Mouse (Mus musculus): Measurements from ENCODE around the gene Pam.

Pam gene

DNA sequence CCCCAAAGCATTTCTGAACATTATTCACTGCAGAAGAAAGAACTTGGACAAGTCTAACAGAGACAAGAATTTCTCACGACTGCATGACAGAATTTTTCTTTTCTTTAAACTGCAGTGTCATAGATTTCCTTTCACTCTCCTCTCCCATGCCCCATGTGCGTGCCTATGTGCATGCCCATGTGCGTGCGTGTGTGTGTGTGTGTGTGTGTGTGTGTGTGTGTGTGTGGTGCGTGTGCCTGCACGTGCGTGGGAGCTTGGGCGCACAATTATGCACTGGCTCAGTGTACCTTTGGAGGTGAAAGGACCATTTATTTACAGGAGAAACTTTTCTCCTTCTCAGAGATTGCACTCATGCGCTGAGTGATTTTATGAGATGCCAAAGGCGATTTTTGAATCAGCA is 179.7 kb downstream of the Pam start:
- no peak for DNase-seq (ENCODE audit: low read depth, low spot score)

DNA sequence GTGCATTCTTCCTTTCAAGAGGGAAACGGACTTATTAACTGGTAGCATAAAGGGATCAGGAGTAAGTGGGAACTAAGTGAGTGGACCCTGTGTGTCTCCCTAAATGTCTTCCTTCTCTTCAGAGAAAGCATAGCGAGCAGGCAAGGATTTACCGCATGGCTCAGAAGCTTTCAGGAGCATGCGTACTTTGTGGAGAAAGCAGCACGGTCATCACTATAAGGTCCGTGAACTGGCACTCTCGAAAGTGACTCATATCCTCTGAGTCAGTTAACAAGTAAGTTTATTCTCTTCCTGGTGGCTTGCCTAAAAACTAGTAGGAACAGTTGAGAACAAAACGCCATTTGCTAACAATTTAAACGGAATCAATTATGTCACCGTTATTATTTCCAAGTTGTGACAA is 184.6 kb downstream of the Pam start:
- no peak for DNase-seq (ENCODE audit: low read depth, low spot score)

DNA sequence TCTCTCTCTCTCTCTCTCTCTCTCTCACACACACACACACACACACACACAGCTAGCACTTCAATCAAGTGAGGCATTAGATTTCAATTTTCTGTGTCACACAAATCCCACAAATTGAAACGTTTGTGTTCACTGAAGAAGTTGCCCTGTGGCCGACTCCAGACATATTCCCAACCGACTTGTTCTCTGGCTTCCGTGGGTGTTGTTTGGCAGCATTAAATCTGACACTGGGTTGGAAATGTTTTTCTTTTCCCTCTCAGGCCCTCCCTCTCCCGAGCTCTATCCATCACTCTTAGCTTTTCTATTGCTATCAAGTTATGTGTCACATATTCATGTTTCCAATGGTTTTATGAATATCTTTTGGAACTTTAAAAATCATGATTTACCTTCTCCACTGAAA is 185.9 kb downstream of the Pam start:
- no peak for DNase-seq (ENCODE audit: low read depth, low spot score)

DNA sequence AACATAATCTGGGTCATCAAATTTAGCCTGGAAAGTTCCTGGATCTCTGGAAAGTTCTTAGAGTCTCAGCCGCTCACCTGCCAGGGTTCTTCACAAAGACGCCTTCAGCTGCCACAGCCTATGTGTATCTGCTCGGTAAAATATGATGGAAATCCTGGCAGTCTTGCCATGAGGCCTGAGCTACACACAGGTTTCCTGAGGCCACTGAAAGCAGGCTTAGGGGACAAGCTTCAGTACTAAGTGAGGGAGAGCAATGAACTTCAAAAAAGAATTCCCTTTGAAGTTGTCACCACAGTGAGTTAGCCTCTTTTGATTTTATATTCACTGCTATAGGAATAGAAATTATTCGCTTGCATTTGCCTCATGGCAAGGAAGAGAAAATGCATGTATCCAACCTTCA is 186.7 kb downstream of the Pam start:
- DNase-seq (ENCODE audit: low read depth, low spot score), result no peak

DNA sequence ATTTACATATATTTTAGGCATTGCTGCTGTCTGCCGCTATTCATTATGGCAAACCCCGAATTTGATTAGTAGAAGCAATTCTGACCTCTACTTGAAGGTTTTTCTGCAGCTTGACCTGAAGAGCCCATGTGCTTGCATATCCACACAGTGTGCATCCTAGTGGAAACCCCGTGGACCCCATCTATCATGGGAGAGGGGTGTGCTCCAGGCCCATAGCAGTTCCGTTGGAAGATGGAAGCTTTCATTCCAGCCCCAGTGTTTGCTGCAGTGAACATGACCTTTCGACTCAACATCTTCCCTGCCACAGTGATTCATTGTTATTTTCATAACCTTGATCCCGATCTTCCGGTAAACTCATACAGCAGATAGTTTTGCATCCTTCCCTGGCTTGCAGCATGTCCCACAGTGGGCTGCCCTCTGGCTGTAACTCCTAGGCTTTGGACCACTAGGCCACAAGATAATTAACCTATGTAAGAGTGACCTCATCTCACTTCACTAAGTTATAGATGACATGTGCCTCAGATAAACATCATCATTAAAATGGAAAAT is 191.5 kb downstream of the Pam start:
- DNase-seq (ENCODE audit: low read depth, low spot score), result no peak

DNA sequence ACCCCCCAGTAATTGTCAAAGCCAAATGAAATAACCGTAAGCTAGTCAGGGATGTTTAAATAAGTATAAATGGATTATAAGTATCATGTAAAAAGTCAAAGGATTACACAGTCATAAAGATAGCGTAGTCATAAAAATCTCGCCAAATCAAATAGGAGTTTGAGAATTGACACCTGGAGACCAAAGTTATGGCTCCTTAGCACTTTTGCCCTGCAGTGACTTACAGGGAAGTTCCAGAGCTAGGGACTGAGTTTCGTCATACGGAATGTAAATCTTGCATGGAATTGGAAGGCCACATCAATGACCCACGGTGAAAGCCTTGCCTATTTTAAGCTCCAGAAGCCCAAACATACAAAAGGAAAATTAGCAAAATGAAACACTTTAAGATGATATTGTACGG is 192.6 kb downstream of the Pam start:
- no peak for DNase-seq (ENCODE audit: low read depth, low spot score)

DNA sequence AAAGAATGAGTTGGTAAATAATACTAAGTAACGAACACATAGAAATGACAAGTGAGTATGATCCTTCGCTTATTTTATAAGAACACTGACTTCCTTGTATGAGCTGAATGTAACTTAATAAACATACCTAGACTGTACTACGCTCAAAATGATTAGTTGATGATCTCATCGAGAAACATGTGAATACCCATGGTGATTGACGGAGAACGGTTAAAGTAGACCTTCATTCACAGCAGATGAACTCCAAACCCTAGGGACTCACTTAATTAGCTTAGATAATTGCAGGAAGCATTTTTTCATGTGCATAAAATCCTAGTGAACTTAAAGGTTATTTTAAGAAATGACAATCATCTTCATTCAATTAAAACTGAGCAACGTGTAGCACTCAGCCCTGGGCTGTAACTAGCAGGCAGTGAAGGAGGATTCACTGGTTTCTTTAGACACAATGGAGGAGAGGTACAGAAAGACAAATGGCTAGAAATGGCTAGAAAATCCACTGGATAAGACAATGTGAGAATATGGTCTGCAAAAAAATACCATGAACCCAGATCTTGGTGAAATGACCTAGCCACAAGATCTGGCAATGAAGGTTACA is 194.8 kb downstream of the Pam start:
- no peak for DNase-seq (ENCODE audit: low read depth, low spot score)

DNA sequence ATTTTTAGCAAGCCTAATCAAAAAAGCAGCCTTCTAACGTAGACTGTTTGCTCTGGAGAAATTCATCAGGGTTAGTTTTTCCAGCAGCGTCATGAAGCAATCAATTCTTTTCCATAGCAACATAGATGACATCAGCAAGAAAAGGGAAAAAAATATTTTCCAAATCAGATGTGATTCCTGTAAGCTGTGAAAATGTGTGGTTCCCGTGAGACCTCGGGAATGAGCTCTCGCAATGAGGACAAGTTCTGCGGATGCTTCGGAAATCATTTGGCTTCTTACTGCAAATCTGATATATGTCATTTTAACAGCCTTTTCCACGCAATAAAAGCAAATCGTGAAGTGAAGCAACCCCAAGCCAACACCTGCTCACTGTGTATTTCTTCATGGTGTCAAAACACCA is 207.9 kb downstream of the Pam start:
- DNase-seq (ENCODE audit: low read depth, low spot score), result no peak

DNA sequence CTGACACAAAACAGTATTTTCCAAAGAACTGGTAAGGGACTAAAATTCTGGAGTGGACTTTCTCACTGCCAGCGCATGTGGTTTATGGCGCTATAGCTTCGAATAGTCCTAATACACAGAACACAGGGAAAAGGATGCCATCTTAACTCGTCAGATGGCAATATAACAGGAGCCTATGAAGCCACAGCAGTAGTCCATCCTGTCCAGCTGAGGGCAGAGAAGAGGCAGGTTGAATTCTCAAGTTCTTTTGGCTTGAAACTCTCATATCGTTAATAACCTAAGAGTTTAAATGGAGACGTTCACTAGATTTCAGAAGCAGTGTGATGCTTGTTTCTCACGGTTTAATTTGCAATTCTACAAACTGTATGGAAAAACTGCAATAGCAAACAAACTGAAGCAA is 211.9 kb downstream of the Pam start:
- no peak for DNase-seq (ENCODE audit: low read depth, low spot score)

DNA sequence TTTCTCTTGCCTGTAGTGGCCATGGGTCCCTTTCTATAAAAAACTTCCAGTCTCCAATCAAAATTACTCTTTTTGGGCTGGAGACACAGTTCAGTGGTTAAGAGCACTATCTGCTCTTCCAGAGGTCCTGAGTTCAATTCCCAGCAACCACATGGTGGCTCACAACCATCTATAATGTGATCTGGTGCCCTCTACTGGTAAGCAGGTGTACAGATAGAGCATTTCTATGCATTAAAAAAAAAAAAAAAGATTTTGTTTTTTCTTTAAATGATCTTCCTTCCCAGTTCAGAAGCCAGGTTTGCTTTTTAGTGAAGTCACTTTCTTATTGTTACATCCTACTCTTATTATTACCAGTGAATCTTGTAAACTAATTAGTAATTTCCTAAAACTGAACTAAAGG is 218.4 kb downstream of the Pam start:
- DNase-seq (ENCODE audit: low read depth, low spot score), result no peak

DNA sequence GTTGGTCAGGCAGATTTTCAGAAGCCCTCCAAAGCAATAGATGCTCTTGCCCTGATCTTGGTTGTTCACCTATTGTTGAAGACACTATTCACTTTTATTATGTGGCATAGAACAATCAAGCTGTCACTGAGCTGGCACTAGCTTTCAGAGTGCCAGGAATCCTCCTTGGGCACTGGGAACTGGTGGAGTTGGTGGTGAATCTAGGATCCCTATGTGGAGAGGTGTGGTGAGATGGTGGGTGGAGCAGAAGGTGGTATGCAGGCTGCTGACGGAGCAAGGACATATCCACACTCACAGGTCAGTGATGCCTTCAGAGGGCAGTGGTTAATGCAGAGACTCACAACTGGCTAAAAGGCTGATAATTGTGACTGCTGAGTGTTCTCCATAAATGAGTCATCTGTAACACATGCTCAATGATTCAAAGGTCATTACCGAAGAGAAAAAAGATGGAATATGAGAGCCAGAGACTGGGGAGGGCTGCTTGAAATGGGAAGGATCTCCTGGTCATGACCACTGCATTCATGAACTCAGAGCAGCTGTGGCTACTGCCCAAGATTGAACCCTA is 221.9 kb downstream of the Pam start:
- DNase-seq (ENCODE audit: low read depth, low spot score), result no peak

DNA sequence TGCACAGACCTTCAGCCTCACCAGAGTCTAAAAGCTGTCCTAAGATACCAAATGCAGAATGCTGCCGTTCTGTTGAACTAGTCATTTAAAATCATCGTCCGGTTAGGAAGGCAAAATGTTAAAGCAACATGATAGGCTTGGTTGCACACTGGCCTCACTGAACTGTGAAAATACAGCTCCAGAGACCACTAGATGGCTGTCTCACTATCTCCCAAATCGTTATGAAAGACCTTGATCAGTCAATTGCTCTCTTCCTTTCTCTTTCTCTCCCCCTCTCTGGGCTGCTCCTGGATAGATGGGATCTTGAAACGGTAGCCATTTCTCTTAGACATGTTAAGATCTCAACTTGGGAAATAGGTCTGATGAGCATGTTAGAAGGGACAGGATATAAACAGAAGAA is 223.0 kb downstream of the Pam start:
- no peak for DNase-seq (ENCODE audit: low read depth, low spot score)

DNA sequence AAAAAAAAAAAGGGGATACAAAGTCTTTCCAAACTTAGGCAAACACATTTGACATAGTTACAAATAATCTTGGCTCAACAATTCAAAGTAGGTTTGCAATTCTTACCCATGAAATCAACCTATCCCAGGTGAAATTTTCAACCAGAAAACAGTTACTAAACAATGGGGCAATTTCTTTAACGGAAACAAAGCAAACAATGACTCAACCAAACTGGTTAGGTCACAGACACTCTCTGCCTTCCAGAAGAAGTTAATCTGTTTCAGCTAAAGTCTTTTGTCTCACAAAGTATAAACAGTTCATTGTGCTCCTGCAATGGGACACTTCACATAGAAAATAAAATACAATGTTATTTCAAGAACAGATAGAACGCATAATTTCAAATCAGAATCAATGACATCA is 223.4 kb downstream of the Pam start:
- no peak for DNase-seq (ENCODE audit: low read depth, low spot score)

DNA sequence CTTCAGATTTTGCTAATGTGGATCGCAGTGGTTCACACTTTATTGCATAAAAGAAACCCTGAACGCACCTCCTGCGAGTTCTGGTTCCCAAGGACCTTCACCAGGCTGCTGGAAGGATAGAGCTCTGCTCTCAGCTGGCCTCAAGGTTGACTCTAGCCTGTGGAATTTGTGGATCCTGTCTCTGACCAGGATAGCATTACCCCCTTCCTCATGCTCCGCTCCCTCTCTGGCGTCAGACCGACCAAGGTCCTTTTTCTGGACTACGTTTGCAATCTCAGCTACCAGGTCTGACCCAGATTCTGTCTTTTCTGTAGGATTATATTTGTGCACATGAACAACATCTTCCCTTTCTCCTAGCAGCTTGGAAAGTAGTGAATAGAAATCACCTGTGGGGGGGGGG is 231.3 kb downstream of the Pam start:
- DNase-seq (ENCODE audit: low read depth, low spot score), result no peak

DNA sequence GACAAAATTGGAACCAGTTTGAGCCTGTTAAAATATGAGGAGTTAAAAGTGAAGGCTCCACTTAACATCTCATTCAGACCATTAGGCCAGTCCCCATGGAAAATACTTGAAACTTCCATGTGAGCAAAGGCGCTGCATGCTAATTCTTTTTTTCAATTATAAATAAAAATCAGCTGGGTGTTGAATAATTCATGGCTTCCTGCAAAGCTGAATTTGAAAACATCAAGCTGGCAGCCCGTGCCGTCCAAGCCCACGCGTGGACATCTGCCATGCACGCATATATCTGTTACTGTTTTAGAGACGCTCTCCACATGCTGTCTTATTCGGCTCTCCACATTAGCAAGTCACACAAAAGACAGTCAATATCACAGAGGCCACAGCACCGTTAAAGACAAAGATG is 232.3 kb downstream of the Pam start:
- no peak for DNase-seq (ENCODE audit: low read depth, low spot score)

DNA sequence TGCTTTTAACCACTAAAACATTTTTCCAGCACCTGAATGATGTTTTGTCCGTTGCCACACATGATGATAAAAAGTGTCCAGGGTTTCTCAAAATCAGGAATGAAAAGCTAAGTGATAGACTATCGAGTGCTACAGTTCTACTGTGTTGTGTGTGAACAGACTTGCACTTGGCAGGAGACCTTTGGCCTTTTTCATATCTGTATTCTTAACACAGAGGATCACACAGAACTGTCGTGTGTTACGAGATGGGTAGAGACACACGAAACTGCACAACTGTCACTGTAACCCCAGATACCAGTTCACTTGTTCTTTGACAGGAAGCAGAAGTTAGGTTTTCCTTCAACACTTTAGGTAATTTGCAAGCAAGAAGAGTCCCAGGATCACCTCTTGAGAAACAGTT is 232.7 kb downstream of the Pam start:
- no peak for DNase-seq (ENCODE audit: low read depth, low spot score)

DNA sequence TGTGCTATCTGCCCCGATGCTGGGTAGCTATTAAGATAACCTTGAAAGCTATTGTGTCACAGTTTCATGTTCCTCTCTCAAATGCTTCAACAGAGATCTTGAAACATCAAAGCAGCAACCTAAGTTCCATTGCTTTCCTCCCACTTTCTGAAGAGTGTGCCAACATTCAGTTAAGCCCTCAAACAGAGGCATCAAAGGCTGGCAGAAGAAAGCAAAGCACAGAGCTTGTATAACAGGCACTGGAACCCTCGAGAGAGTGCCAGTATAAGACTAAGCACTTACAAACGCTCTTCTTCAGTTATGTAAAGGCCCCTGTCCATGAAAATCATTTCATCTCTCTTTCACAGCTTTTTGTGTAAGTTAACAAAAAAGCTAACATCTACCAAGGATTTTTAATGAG is 241.2 kb downstream of the Pam start:
- no peak for DNase-seq (ENCODE audit: low read depth, low spot score)

DNA sequence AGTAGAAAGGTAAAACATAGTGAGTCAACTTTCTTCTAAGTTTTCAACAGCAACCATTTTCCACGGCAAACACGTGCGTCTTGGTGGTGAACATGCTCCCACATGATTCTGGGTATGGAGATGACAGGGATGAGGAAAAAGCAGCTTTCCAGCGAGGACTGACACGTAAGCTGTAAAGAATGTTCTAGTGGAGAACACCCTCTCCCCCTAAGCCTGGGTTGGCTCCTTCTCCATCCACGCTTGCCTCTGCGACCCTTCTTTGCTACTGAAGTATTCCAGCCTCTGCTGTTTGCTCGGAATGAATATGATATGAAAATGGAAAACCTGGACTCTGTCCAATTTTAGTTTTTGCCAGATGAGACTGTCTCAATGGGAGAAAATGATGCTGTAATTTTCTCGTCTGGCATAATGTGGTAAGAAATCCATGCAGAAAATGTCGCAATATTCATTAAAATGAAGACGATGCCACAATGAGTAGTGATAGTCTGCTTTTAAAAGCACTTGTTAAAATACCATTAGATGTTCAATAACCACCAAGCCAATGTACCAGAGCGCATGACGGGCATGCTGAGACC is 243.8 kb downstream of the Pam start:
- DNase-seq (ENCODE audit: low read depth, low spot score), result no peak

DNA sequence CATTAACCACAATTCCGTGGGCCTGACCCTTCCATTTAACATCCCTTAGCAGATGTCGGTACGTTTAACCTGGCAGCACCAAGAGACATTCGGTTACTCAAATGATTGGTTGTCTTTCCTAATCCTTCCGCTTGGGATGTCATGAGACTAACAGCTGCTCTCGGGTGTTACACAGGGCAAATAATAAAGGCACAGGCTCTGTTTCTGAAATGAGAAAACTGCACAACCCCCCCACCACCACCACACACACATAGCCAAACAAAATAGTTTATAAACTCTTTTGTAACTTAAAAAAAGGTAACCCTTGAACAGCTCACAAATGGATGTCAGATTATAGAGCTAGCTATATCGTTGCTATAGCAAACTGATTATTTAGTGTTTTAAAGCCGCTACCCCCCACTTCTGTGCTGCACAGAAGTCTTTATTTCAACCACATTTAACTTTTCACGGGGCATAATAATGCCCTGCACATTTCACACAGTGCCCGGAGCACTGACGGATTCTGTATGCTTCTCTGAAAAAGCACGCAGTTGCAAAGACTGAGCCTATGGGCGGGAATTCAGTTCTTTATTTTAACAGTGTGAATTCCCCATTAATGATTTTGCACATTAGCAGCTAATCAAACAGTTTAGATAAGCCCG is 246.7 kb downstream of the Pam start:
- DNase-seq (ENCODE audit: low read depth, low spot score), result no peak

DNA sequence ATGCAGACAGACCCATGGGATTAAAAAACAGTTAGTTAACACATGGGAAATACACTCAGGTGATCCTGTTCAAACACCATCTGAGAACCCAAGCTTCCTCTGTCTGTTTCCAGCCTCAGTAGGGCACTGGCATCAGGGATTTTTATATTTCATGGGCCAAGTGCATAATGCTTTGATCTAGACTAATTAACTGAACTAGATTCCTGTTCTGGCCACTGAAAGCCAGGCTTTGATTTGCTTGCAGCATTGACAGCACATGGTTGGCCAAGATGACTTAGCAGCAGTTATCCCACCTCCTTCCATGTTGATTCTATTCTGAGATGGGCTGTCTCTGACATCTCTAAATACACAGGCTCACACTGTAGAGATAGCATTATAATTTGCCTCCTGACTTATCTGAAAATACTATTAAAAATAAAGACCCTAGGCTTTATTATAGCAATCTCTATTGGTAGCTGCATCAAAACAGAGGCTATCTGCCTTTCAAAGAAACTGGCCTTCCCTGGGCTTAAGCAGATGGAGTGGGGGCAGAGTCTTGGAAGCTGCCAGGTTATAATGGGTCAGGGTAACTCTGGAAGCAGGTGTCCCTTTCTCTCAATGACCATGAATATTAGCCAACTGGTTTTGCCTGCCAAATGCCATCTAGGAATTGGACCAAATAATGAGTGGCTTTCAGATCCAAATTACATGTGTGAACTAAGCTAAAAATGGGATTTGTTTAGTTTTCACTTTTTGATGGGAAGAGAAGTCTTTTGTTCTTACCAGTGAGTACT is 252.0 kb downstream of the Pam start:
- no peak for DNase-seq (ENCODE audit: low read depth, low spot score)

DNA sequence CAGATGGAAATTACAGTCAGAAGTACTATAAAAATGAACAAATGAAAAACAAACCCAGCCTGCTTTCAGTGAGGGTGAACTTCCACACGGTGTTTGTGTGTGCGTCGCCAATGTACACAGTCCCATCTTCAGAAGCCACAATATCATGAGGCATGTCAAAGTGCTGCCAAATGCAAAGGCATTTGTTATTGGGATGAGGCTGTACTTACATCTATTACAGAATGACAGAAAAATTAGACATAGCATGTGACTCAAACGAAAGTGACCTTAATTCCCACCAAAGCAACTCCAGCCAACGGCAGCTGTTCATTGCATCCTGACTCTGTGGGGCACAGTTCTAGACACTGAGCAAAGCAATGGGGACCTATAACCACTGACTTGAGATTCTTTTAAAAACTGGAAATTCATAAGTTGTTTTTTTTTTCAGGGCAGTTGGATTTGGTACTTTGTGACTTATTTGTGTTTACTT is 261.1 kb downstream of the Pam start:
- DNase-seq (ENCODE audit: low read depth, low spot score), result no peak

All from retina, adult 2 months (tissue).